Mouse (Mus musculus): ENCODE measurements at regions not wholly inside any gene's neighbourhood (a gene's known extent, or its start where the extent isn't known, plus 50 kb on each side); places are given as distances from the start of the nearest gene placed in this dataset.

DNA sequence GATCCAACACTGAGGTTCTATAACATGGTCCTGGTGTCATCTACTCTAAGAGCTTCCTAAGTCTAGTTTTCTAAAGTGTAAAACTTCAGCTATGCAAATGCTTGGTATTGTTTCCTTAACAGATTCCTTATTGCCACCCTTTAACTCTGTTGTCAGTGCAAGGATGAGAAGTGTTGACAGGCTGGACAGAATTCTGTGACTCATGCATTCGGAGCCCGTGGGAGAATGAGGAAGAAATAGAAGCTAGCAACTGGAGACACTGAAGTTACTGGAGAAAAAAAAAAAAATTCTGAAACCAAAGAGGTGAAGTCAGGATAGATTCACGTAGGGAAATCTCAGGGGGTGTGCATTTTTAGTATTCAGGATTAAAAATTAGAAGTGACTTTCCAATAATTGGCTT is 128.6 kb upstream of the Pum3 start:
- Histone ChIP-seq H3K27ac (ENCODE audit: control insufficient read depth, low read depth, low read length) (no peak overlapping the region), H3K79me2 (ENCODE audit: control insufficient read depth, insufficient read depth, low read length, poor library complexity) (no peaks in the 10 kb centered on the region), H3K9me3 (replicated peaks; ENCODE audit: insufficient read depth, low read length) (no peaks in the 10 kb centered on the region), H3K9ac (ENCODE audit: control insufficient read depth, low read depth, low read length, poor library complexity, severe bottlenecking) (no peak overlapping the region), H3K4me3 (ENCODE audit: control insufficient read depth in 1 of 2, insufficient read depth in 1 of 2, low read depth in 2 of 2, low read length in 2 of 2) (no peak overlapping the region), H3K27me3 (ENCODE audit: control insufficient read depth in 1 of 2, insufficient read depth in 2 of 2, low read length in 2 of 2) (no peaks in the 10 kb centered on the region), H3K4me1 (ENCODE audit: control insufficient read depth in 1 of 2, insufficient read depth in 2 of 2, low read length in 2 of 2) (no peaks in the 10 kb centered on the region), H3K36me3 (ENCODE audit: control insufficient read depth in 1 of 2, insufficient read depth in 2 of 2, low read length in 2 of 2) (no peaks in the 10 kb centered on the region)
- TF ChIP-seq POLR2AphosphoS2 (IDR thresholded peaks at IDR 0.05; ENCODE audit: low read length) = no peak
- TF ChIP-seq POLR2A (IDR thresholded peaks at IDR 0.05; ENCODE audit: control insufficient read depth in 1 of 2, insufficient read depth in 1 of 2, low read depth in 1 of 2, low read length in 2 of 2, poor library complexity in 1 of 2) = no peak
- no peak for TF ChIP-seq MYC (IDR thresholded peaks at IDR 0.05; ENCODE audit: low read depth, low read length)
- TF ChIP-seq RAD21 (IDR thresholded peaks at IDR 0.05; ENCODE audit: low read depth, low read length) = no peak
- TF ChIP-seq MAZ (IDR thresholded peaks at IDR 0.05; ENCODE audit: low read depth, low read length) = no peak
- TF ChIP-seq ZKSCAN1 (IDR thresholded peaks at IDR 0.05; ENCODE audit: low read depth, low read length) = no peak
- no peak for TF ChIP-seq ZMIZ1 (IDR thresholded peaks at IDR 0.05; ENCODE audit: low read depth, low read length)
- no peak for TF ChIP-seq KAT2A (conservative IDR thresholded peaks at IDR 0.05; ENCODE audit: low read depth, low read length)
- TF ChIP-seq TBP (IDR thresholded peaks at IDR 0.05; ENCODE audit: low read depth, low read length) = no peak
- no peak for TF ChIP-seq MAX (IDR thresholded peaks at IDR 0.05; ENCODE audit: low read length)
- TF ChIP-seq HCFC1 (IDR thresholded peaks at IDR 0.05; ENCODE audit: low read depth, low read length) = no peak
- no peak for TF ChIP-seq BHLHE40 (IDR thresholded peaks at IDR 0.05; ENCODE audit: borderline replicate concordance, low read depth, low read length)
- TF ChIP-seq NELFE (IDR thresholded peaks at IDR 0.05; ENCODE audit: low read depth, low read length) = no peak
- DNase-seq (ENCODE audit: low read depth, low spot score) = no peak

DNA sequence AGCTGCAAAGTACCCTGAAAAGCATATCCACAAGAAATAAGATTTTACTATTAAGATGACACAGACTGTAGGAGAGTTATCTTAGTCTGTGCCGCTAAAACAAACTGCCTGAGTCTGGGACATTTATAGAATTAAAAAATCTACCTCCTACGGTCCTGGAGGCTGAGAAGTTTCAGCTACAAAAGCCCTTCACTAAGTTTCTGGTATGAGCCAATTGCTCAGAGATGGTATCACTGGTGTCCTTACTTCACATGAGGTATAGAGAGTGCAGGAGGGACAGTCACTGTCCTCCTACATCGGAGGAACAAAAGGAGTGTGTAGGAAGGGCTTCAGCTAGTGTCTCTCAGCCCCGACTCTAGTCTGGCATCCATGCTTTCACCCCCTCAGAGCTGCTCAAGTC is 127.1 kb upstream of the Pum3 start:
- H3K9ac ChIP-seq (ENCODE audit: control insufficient read depth, low read depth, low read length, poor library complexity, severe bottlenecking) = no peak overlapping the region
- DNase-seq (ENCODE audit: low read depth, low spot score) = no peak
- H3K27ac ChIP-seq (ENCODE audit: control insufficient read depth, low read depth, low read length) = no peak overlapping the region
- H3K36me3 ChIP-seq (ENCODE audit: control insufficient read depth in 1 of 2, insufficient read depth in 2 of 2, low read length in 2 of 2) = no peaks in the 10 kb centered on the region
- no peaks in the 10 kb centered on the region for H3K79me2 ChIP-seq (ENCODE audit: control insufficient read depth, insufficient read depth, low read length, poor library complexity)
- no peak overlapping the region for H3K4me3 ChIP-seq (ENCODE audit: control insufficient read depth in 1 of 2, insufficient read depth in 1 of 2, low read depth in 2 of 2, low read length in 2 of 2)
- H3K27me3 ChIP-seq (ENCODE audit: control insufficient read depth in 1 of 2, insufficient read depth in 2 of 2, low read length in 2 of 2) = no peaks in the 10 kb centered on the region
- TF ChIP-seq MAX (IDR thresholded peaks at IDR 0.05; ENCODE audit: low read length) (no peak), POLR2A (IDR thresholded peaks at IDR 0.05; ENCODE audit: control insufficient read depth in 1 of 2, insufficient read depth in 1 of 2, low read depth in 1 of 2, low read length in 2 of 2, poor library complexity in 1 of 2) (no peak), GATA1 (IDR thresholded peaks at IDR 0.05; ENCODE audit: low read depth, low read length) (no peak), ETS1 (IDR thresholded peaks at IDR 0.05; ENCODE audit: low read depth, low read length) (no peak), ZKSCAN1 (IDR thresholded peaks at IDR 0.05; ENCODE audit: low read depth, low read length) (no peak), RAD21 (IDR thresholded peaks at IDR 0.05; ENCODE audit: low read depth, low read length) (no peak), CHD2 (IDR thresholded peaks at IDR 0.05; ENCODE audit: low read length) (no peak), TBP (IDR thresholded peaks at IDR 0.05; ENCODE audit: low read depth, low read length) (no peak), USF2 (IDR thresholded peaks at IDR 0.05; ENCODE audit: borderline replicate concordance in 1 of 2, insufficient read depth in 1 of 2, low read depth in 1 of 2, low read length in 2 of 2) (no peak), TCF12 (IDR thresholded peaks at IDR 0.05; ENCODE audit: low read depth, low read length) (no peak), NELFE (IDR thresholded peaks at IDR 0.05; ENCODE audit: low read depth, low read length) (no peak), CHD1 (IDR thresholded peaks at IDR 0.05; ENCODE audit: low read depth, low read length) (no peak), MAFK (IDR thresholded peaks at IDR 0.05; ENCODE audit: borderline replicate concordance, low read depth, low read length) (no peak)
- no peaks in the 10 kb centered on the region for H3K9me3 ChIP-seq (replicated peaks; ENCODE audit: insufficient read depth, low read length)
- no peaks in the 10 kb centered on the region for H3K4me1 ChIP-seq (ENCODE audit: control insufficient read depth in 1 of 2, insufficient read depth in 2 of 2, low read length in 2 of 2)

Data from MEL (cell line).